Mouse (Mus musculus) brain, embryonic 14.5 days (tissue): Measurements from ENCODE around the gene Slc23a2.

ENCODE experiments used
- CTCF ChIP-seq: fragments of 200-500 bp; IDR thresholded peaks from 2 replicates; pipeline ENCODE4 v1.5.1; 2012; ENCODE audit warnings: inconsistent platforms, mild to moderate bottlenecking, moderate library complexity, borderline replicate concordance; ENCODE audit not compliant: insufficient read depth, insufficient read length; ENCODE audit errors: extremely low read depth
- POLR2A ChIP-seq: fragments of 200-500 bp; IDR thresholded peaks from 2 replicates; pipeline ENCODE4 v1.6.1; 2012; ENCODE audit warnings: mild to moderate bottlenecking, inconsistent platforms, borderline replicate concordance; ENCODE audit not compliant: poor library complexity, insufficient read depth, insufficient read length, severe bottlenecking; ENCODE audit errors: extremely low read depth

DNA sequence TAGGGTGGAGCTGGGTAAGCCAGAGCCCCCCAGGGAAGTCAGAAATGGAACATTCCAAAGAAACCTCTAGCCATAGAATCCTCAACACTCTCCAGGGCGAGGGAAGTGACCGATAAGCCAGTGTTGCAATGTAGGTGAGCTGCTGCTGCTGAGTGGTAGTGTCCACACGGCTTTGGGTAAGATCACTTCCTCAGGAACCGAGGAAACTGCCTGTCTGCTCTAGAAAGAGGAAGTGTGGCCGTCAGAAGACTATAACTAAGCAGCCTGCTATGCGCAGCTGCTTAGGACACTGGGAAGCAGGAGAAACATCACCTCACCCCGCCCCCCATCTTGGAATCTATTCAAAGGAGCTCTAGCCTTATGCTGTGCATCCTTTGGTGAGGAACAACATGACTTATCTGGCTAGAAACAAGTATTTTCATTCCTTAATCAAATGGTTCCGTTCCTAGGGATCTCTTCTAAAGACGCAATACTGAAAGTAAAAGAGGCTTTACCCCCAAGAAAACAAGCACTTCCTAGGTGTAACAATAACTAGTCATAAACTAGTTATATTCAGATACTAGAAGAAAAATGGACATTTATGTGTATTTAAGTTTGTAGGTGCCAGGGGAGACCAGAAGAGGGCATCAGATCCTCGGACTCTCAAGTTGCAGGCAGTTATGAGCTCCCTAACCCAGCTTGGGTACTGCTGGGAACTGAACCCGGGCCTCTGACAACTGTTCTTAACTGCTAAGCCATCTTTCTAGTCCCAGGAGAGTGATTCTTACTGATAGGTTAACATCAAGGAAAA is 50.3 kb downstream of the Slc23a2 start:
- TF ChIP-seq CTCF = no peak
- no peak for TF ChIP-seq POLR2A
